Mouse (Mus musculus): ENCODE data around the gene 4930404N11Rik. TPM values are rescaled to one million over a fixed set of nuclear protein-coding genes. Genes with fewer than 3 reads are reported as not detected.

The 4930404N11Rik gene
- total and polyA plus RNA-seq, 3 experiments, result 0.52 to 1.2 TPM; not detected in 1

GRCm38 (mm10) chr10:81399296-81399695, 33.7 kb upstream of the 4930404N11Rik start:
- no peak overlapping the region for H3K4me3 ChIP-seq (ENCODE audit: low read depth, low read length)
- ATAC-seq (ENCODE audit: extremely low read depth, insufficient number of reproducible peaks, low FRiP score, poor library complexity, severe bottlenecking) (no peak), DNase-seq (ENCODE audit: low spot score) (no peak)
- no peaks in the 10 kb centered on the region for H3K9me3 ChIP-seq (replicated peaks)
- H3K4me1 ChIP-seq (ENCODE audit: insufficient read depth, low read depth, low read length), result peaks cover 28% of the 10 kb centered on the region
- H3K36me3 ChIP-seq (replicated peaks), result peaks cover 27% of the 10 kb centered on the region
- TF ChIP-seq GATA1 (IDR thresholded peaks at IDR 0.05; ENCODE audit: borderline replicate concordance, low read length) (no peak), TAL1 (conservative IDR thresholded peaks at IDR 0.05; ENCODE audit: low read depth, low read length) (no peak), CTCF (IDR thresholded peaks at IDR 0.05; ENCODE audit: low read depth, low read length) (no peak), POLR2AphosphoS5 (IDR thresholded peaks at IDR 0.05; ENCODE audit: insufficient replicate concordance, low read depth, low read length) (no peak), GATA2 (IDR thresholded peaks at IDR 0.05; ENCODE audit: borderline replicate concordance, low read depth, low read length) (no peak)
- peaks cover 35% of the 10 kb centered on the region; the same call in 1 of the 2 replicates for H3K27me3 ChIP-seq (ENCODE audit: insufficient read depth, low read length)

DNA sequence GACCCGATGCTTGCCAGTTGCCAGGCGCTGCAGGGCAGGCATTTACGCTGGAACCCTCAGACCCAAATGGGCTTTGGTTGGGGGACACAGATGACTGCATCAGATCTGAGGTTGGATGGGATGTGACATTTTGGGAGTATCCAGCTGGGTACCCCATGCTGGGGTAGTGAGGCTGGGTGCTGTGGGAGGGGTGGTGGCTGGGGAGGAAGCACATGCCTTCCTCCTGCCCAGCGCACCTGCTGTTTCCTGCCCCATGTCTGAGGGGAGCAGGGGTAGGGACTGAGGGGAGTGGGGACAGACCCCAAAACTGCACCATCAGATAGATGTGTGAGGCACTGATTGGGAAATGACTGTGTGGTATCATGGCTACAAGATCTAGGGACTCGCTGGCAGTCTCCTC, 31.1 kb upstream of the 4930404N11Rik start:
- peaks cover 33% of the 10 kb centered on the region for H3K4me1 ChIP-seq (ENCODE audit: insufficient read depth, low read depth, low read length)
- H3K36me3 ChIP-seq (replicated peaks), result peaks cover 30% of the 10 kb centered on the region

GRCm38 (mm10) chr10:81395865-81396264, 30.2 kb upstream of the 4930404N11Rik start:
- DNase-seq (ENCODE audit: low spot score) (no peak), ATAC-seq (ENCODE audit: extremely low read depth, insufficient number of reproducible peaks, low FRiP score, poor library complexity, severe bottlenecking) (no peak)
- Histone ChIP-seq H3K27me3 (ENCODE audit: insufficient read depth, low read length) (peaks cover 24% of the 10 kb centered on the region; the same call in 1 of the 2 replicates), H3K4me1 (ENCODE audit: insufficient read depth, low read depth, low read length) (peaks cover 24% of the 10 kb centered on the region), H3K36me3 (replicated peaks) (peaks cover 35% of the 10 kb centered on the region), H3K9me3 (replicated peaks) (no peaks in the 10 kb centered on the region), H3K4me3 (ENCODE audit: low read depth, low read length) (no peak overlapping the region)
- TF ChIP-seq GATA2 (IDR thresholded peaks at IDR 0.05; ENCODE audit: borderline replicate concordance, low read depth, low read length) (no peak), GATA1 (IDR thresholded peaks at IDR 0.05; ENCODE audit: borderline replicate concordance, low read length) (no peak), TAL1 (conservative IDR thresholded peaks at IDR 0.05; ENCODE audit: low read depth, low read length) (no peak), CTCF (IDR thresholded peaks at IDR 0.05; ENCODE audit: low read depth, low read length) (no peak), POLR2AphosphoS5 (IDR thresholded peaks at IDR 0.05; ENCODE audit: insufficient replicate concordance, low read depth, low read length) (no peak)

More for the DNA sequence above, 31.1 kb upstream of the 4930404N11Rik start:
- ATAC-seq (ENCODE audit: extremely low read depth, insufficient number of reproducible peaks, low FRiP score, poor library complexity, severe bottlenecking) (no peak), DNase-seq (ENCODE audit: low spot score) (no peak)
- TF ChIP-seq CTCF (IDR thresholded peaks at IDR 0.05; ENCODE audit: low read depth, low read length), result no peak
- TF ChIP-seq POLR2AphosphoS5 (IDR thresholded peaks at IDR 0.05; ENCODE audit: insufficient replicate concordance, low read depth, low read length), result no peak
- TF ChIP-seq GATA1 (IDR thresholded peaks at IDR 0.05; ENCODE audit: borderline replicate concordance, low read length), result no peak
- TF ChIP-seq GATA2 (IDR thresholded peaks at IDR 0.05; ENCODE audit: borderline replicate concordance, low read depth, low read length), result no peak
- peaks cover 24% of the 10 kb centered on the region; the same call in 1 of the 2 replicates for H3K27me3 ChIP-seq (ENCODE audit: insufficient read depth, low read length)
- no peak overlapping the region for H3K4me3 ChIP-seq (ENCODE audit: low read depth, low read length)
- no peaks in the 10 kb centered on the region for H3K9me3 ChIP-seq (replicated peaks)

- H3K36me3 ChIP-seq (replicated peaks), result peaks cover 35% of the 10 kb centered on the region
- TF ChIP-seq GATA2 (IDR thresholded peaks at IDR 0.05; ENCODE audit: borderline replicate concordance, low read depth, low read length) (no peak), GATA1 (IDR thresholded peaks at IDR 0.05; ENCODE audit: borderline replicate concordance, low read length) (no peak), CTCF (IDR thresholded peaks at IDR 0.05; ENCODE audit: low read depth, low read length) (peak; percentile 99), POLR2AphosphoS5 (IDR thresholded peaks at IDR 0.05; ENCODE audit: insufficient replicate concordance, low read depth, low read length) (no peak), TAL1 (conservative IDR thresholded peaks at IDR 0.05; ENCODE audit: low read depth, low read length) (no peak)
- DNase-seq (ENCODE audit: low spot score), result no peak
- H3K4me3 ChIP-seq (ENCODE audit: low read depth, low read length), result no peak overlapping the region
- peaks cover 23% of the 10 kb centered on the region for H3K4me1 ChIP-seq (ENCODE audit: insufficient read depth, low read depth, low read length)
- H3K27me3 ChIP-seq (ENCODE audit: insufficient read depth, low read length), result peaks cover 23% of the 10 kb centered on the region; the same call in 1 of the 2 replicates
- no peaks in the 10 kb centered on the region for H3K9me3 ChIP-seq (replicated peaks)
- no peak; the same call in 1 of the 2 replicates for ATAC-seq (ENCODE audit: extremely low read depth, insufficient number of reproducible peaks, low FRiP score, poor library complexity, severe bottlenecking)
Observed at GRCm38 (mm10) chr10:81395127-81395526, 29.5 kb upstream of the 4930404N11Rik start.

DNA sequence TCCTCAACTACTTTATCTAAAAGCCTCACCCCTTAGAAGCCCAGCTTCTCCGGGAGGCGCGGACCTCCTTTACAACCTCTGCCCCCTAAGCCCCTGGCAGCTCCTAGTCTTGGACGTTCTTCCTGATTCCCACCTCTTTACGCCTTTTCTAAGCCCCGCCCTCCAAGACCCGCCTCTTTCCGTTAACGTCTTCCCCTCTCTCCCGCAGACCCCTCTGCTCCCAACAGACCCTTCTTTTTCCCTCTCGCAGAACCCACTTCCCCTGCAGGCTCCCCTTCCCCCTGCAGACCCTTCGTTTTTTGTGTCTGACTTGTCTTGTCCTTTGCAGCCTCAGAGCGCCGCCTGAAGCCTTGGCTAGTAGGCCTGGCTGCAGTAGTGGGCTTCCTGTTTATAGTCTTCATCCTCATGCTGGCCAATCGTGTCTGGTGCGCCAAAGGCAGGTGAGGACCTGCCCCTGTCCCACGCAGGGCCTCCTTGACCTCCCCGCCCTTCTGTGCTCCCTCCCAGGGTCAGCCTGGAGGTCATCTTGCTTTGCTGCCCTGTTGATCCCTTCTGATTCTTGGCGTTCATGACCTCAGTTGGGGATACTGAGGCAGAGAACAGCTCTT, 27.9 kb upstream of the 4930404N11Rik start:
- no peak for ATAC-seq (ENCODE audit: extremely low read depth, insufficient number of reproducible peaks, low FRiP score, poor library complexity, severe bottlenecking)
- TF ChIP-seq POLR2AphosphoS5 (IDR thresholded peaks at IDR 0.05; ENCODE audit: insufficient replicate concordance, low read depth, low read length) (no peak), TAL1 (conservative IDR thresholded peaks at IDR 0.05; ENCODE audit: low read depth, low read length) (no peak), CTCF (IDR thresholded peaks at IDR 0.05; ENCODE audit: low read depth, low read length) (no peak), GATA2 (IDR thresholded peaks at IDR 0.05; ENCODE audit: borderline replicate concordance, low read depth, low read length) (no peak), GATA1 (IDR thresholded peaks at IDR 0.05; ENCODE audit: borderline replicate concordance, low read length) (no peak)

GRCm38 (mm10) chr10:81392781-81393185, 27.2 kb upstream of the 4930404N11Rik start, which contains the start of gene Smim24:
Gene Smim24 (plus strand): TSS chr10:81393051.
- peak within 1 kb of the TSS; percentile 44; the same call in 1 of the 2 replicates for H3K4me3 ChIP-seq (ENCODE audit: low read depth, low read length)
- ATAC-seq (ENCODE audit: extremely low read depth, insufficient number of reproducible peaks, low FRiP score, poor library complexity, severe bottlenecking) (no peak), DNase-seq (ENCODE audit: low spot score) (no peak)
- peaks cover 40% of the 10 kb centered on the region for H3K4me1 ChIP-seq (ENCODE audit: insufficient read depth, low read depth, low read length)
- no peak for TF ChIP-seq TAL1 (conservative IDR thresholded peaks at IDR 0.05; ENCODE audit: low read depth, low read length)
- no peak for TF ChIP-seq GATA2 (IDR thresholded peaks at IDR 0.05; ENCODE audit: borderline replicate concordance, low read depth, low read length)
- no peak for TF ChIP-seq GATA1 (IDR thresholded peaks at IDR 0.05; ENCODE audit: borderline replicate concordance, low read length)
- no peak for TF ChIP-seq CTCF (IDR thresholded peaks at IDR 0.05; ENCODE audit: low read depth, low read length)
- TF ChIP-seq POLR2AphosphoS5 (IDR thresholded peaks at IDR 0.05; ENCODE audit: insufficient replicate concordance, low read depth, low read length), result no peak
- no peaks in the 10 kb centered on the region for H3K9me3 ChIP-seq (replicated peaks)
- H3K36me3 ChIP-seq (replicated peaks), result peaks cover 51% of the 10 kb centered on the region
- H3K27me3 ChIP-seq (ENCODE audit: insufficient read depth, low read length), result peaks cover 13% of the 10 kb centered on the region; the same call in 1 of the 2 replicates

More for the DNA sequence above, 27.9 kb upstream of the 4930404N11Rik start:
- H3K36me3 ChIP-seq (replicated peaks), result peaks cover 43% of the 10 kb centered on the region
- peak overlapping the region; percentile 44; the same call in 1 of the 2 replicates for H3K4me3 ChIP-seq (ENCODE audit: low read depth, low read length)
- no peaks in the 10 kb centered on the region for H3K9me3 ChIP-seq (replicated peaks)
- peaks cover 35% of the 10 kb centered on the region for H3K4me1 ChIP-seq (ENCODE audit: insufficient read depth, low read depth, low read length)
- H3K27me3 ChIP-seq (ENCODE audit: insufficient read depth, low read length), result peaks cover 15% of the 10 kb centered on the region; the same call in 1 of the 2 replicates
- DNase-seq (ENCODE audit: low spot score), result no peak
